Mouse (Mus musculus): Measurements from ENCODE around the gene Inmt. TPM values are rescaled to one million over a fixed set of nuclear protein-coding genes. Genes with fewer than 3 reads are reported as not detected.

The Inmt gene
- polyA plus RNA-seq, 1 experiment = not detected

GRCm38 (mm10) chr6:55173171-55173570 lies 1.7 kb downstream of the Inmt start:
- no peaks in the 10 kb centered on the region for H3K36me3 ChIP-seq (ENCODE audit: control insufficient read depth, insufficient read depth)
- H3K27me3 ChIP-seq (ENCODE audit: control insufficient read depth, insufficient read depth, insufficient read length) = peaks cover 7% of the 10 kb centered on the region
- no peak overlapping the region for H3K4me2 ChIP-seq (ENCODE audit: low read depth)
- TF ChIP-seq MAX (IDR thresholded peaks at IDR 0.05; ENCODE audit: low read depth) = no peak
- no peak for TF ChIP-seq CEBPB (IDR thresholded peaks at IDR 0.05; ENCODE audit: insufficient read depth, poor library complexity, severe bottlenecking)
- TF ChIP-seq REST (IDR thresholded peaks at IDR 0.05; ENCODE audit: insufficient read depth, insufficient read length) = no peak
- TF ChIP-seq SRF (IDR thresholded peaks at IDR 0.05; ENCODE audit: control insufficient read depth, insufficient read length, low read depth) = no peak
- no peak for TF ChIP-seq POLR2AphosphoS2 (IDR thresholded peaks at IDR 0.05; ENCODE audit: insufficient read length, low read depth)
- no peak for TF ChIP-seq USF1 (IDR thresholded peaks at IDR 0.05; ENCODE audit: low read depth)
- no peak for TF ChIP-seq TCF12 (IDR thresholded peaks at IDR 0.05; ENCODE audit: insufficient read depth, poor library complexity, severe bottlenecking)
- no peak overlapping the region for H3K4me3 ChIP-seq
- H3K79me2 ChIP-seq (ENCODE audit: control insufficient read depth, insufficient read depth) = no peaks in the 10 kb centered on the region
- no peak overlapping the region for H3ac ChIP-seq (ENCODE audit: control insufficient read depth, insufficient read length)

- Histone ChIP-seq H3K36me3 (ENCODE audit: control insufficient read depth, insufficient read depth) (no peaks in the 10 kb centered on the region), H3K27me3 (ENCODE audit: control insufficient read depth, insufficient read depth, insufficient read length) (peaks cover 7% of the 10 kb centered on the region), H3K4me3 (no peak overlapping the region), H3K79me2 (ENCODE audit: control insufficient read depth, insufficient read depth) (no peaks in the 10 kb centered on the region), H3K4me2 (ENCODE audit: low read depth) (no peak overlapping the region), H3ac (ENCODE audit: control insufficient read depth, insufficient read length) (no peak overlapping the region)
- TF ChIP-seq E2F4 (IDR thresholded peaks at IDR 0.05; ENCODE audit: insufficient read depth) (no peak), CEBPB (IDR thresholded peaks at IDR 0.05; ENCODE audit: insufficient read depth, poor library complexity, severe bottlenecking) (no peak), POLR2A (IDR thresholded peaks at IDR 0.05; ENCODE audit: insufficient read length, low read depth) (no peak), MAX (IDR thresholded peaks at IDR 0.05; ENCODE audit: low read depth) (no peak), TCF3 (IDR thresholded peaks at IDR 0.05; ENCODE audit: insufficient read length, low read depth) (no peak), TCF12 (IDR thresholded peaks at IDR 0.05; ENCODE audit: insufficient read depth, poor library complexity, severe bottlenecking) (no peak), POLR2AphosphoS2 (IDR thresholded peaks at IDR 0.05; ENCODE audit: insufficient read length, low read depth) (no peak), REST (IDR thresholded peaks at IDR 0.05; ENCODE audit: insufficient read depth, insufficient read length) (no peak), MYOG (IDR thresholded peaks at IDR 0.05; ENCODE audit: control insufficient read depth in 1 of 3, insufficient read depth in 1 of 3, insufficient read length in 2 of 3, low read depth in 2 of 3) (no peak), MYOD1 (IDR thresholded peaks at IDR 0.05; ENCODE audit: control insufficient read depth in 1 of 3, insufficient read length in 2 of 3, low read depth in 2 of 3) (no peak)
These were observed 3.2 kb downstream of the Inmt start for GRCm38 (mm10) chr6:55171638-55172037.

- H3K4me3 ChIP-seq = no peak overlapping the region
- H3ac ChIP-seq (ENCODE audit: control insufficient read depth, insufficient read length) = no peak overlapping the region
- H3K27me3 ChIP-seq (ENCODE audit: control insufficient read depth, insufficient read depth, insufficient read length) = peaks cover 7% of the 10 kb centered on the region
- no peaks in the 10 kb centered on the region for H3K79me2 ChIP-seq (ENCODE audit: control insufficient read depth, insufficient read depth)
- H3K4me2 ChIP-seq (ENCODE audit: low read depth) = no peak overlapping the region
- no peaks in the 10 kb centered on the region for H3K36me3 ChIP-seq (ENCODE audit: control insufficient read depth, insufficient read depth)
- TF ChIP-seq TCF3 (IDR thresholded peaks at IDR 0.05; ENCODE audit: insufficient read length, low read depth) = no peak
- TF ChIP-seq SRF (IDR thresholded peaks at IDR 0.05; ENCODE audit: control insufficient read depth, insufficient read length, low read depth) = no peak
- TF ChIP-seq USF1 (IDR thresholded peaks at IDR 0.05; ENCODE audit: low read depth) = no peak
- no peak for TF ChIP-seq POLR2A (IDR thresholded peaks at IDR 0.05; ENCODE audit: insufficient read length, low read depth)
- no peak for TF ChIP-seq MAX (IDR thresholded peaks at IDR 0.05; ENCODE audit: low read depth)
- no peak for TF ChIP-seq TCF12 (IDR thresholded peaks at IDR 0.05; ENCODE audit: insufficient read depth, poor library complexity, severe bottlenecking)
- TF ChIP-seq E2F4 (IDR thresholded peaks at IDR 0.05; ENCODE audit: insufficient read depth) = no peak
- no peak for TF ChIP-seq POLR2AphosphoS2 (IDR thresholded peaks at IDR 0.05; ENCODE audit: insufficient read length, low read depth)
- no peak for TF ChIP-seq MYOG (IDR thresholded peaks at IDR 0.05; ENCODE audit: control insufficient read depth in 1 of 3, insufficient read depth in 1 of 3, insufficient read length in 2 of 3, low read depth in 2 of 3)
- no peak for TF ChIP-seq MYOD1 (IDR thresholded peaks at IDR 0.05; ENCODE audit: control insufficient read depth in 1 of 3, insufficient read length in 2 of 3, low read depth in 2 of 3)
- TF ChIP-seq CEBPB (IDR thresholded peaks at IDR 0.05; ENCODE audit: insufficient read depth, poor library complexity, severe bottlenecking) = no peak
- no peak for TF ChIP-seq REST (IDR thresholded peaks at IDR 0.05; ENCODE audit: insufficient read depth, insufficient read length)
These were observed 5.0 kb downstream of the Inmt start for GRCm38 (mm10) chr6:55169818-55170217.

- no peaks in the 10 kb centered on the region for H3K79me2 ChIP-seq (ENCODE audit: control insufficient read depth, insufficient read depth)
- no peak overlapping the region for H3K4me2 ChIP-seq (ENCODE audit: low read depth)
- H3K36me3 ChIP-seq (ENCODE audit: control insufficient read depth, insufficient read depth) = no peaks in the 10 kb centered on the region
- H3K27me3 ChIP-seq (ENCODE audit: control insufficient read depth, insufficient read depth, insufficient read length) = peaks cover 7% of the 10 kb centered on the region
- no peak overlapping the region for H3ac ChIP-seq (ENCODE audit: control insufficient read depth, insufficient read length)
- H3K4me3 ChIP-seq = no peak overlapping the region
- TF ChIP-seq MYOG (IDR thresholded peaks at IDR 0.05; ENCODE audit: control insufficient read depth in 1 of 3, insufficient read depth in 1 of 3, insufficient read length in 2 of 3, low read depth in 2 of 3) = no peak
- no peak for TF ChIP-seq E2F4 (IDR thresholded peaks at IDR 0.05; ENCODE audit: insufficient read depth)
- no peak for TF ChIP-seq USF1 (IDR thresholded peaks at IDR 0.05; ENCODE audit: low read depth)
- TF ChIP-seq TCF3 (IDR thresholded peaks at IDR 0.05; ENCODE audit: insufficient read length, low read depth) = no peak
These were observed 7.9 kb downstream of the Inmt start for GRCm38 (mm10) chr6:55166777-55167463.

- Histone ChIP-seq H3K4me3 (no peak overlapping the region), H3K79me2 (ENCODE audit: control insufficient read depth, insufficient read depth) (no peaks in the 10 kb centered on the region), H3ac (ENCODE audit: control insufficient read depth, insufficient read length) (no peak overlapping the region), H3K27me3 (ENCODE audit: control insufficient read depth, insufficient read depth, insufficient read length) (no peaks in the 10 kb centered on the region), H3K4me2 (ENCODE audit: low read depth) (no peak overlapping the region), H3K36me3 (ENCODE audit: control insufficient read depth, insufficient read depth) (no peaks in the 10 kb centered on the region)
- no peak for TF ChIP-seq MYOD1 (IDR thresholded peaks at IDR 0.05; ENCODE audit: control insufficient read depth in 1 of 3, insufficient read length in 2 of 3, low read depth in 2 of 3)
- no peak for TF ChIP-seq POLR2AphosphoS2 (IDR thresholded peaks at IDR 0.05; ENCODE audit: insufficient read length, low read depth)
- no peak for TF ChIP-seq POLR2A (IDR thresholded peaks at IDR 0.05; ENCODE audit: insufficient read length, low read depth)
- no peak for TF ChIP-seq REST (IDR thresholded peaks at IDR 0.05; ENCODE audit: insufficient read depth, insufficient read length)
- no peak for TF ChIP-seq USF1 (IDR thresholded peaks at IDR 0.05; ENCODE audit: low read depth)
- TF ChIP-seq CEBPB (IDR thresholded peaks at IDR 0.05; ENCODE audit: insufficient read depth, poor library complexity, severe bottlenecking) = no peak
- no peak for TF ChIP-seq TCF3 (IDR thresholded peaks at IDR 0.05; ENCODE audit: insufficient read length, low read depth)
- no peak for TF ChIP-seq SRF (IDR thresholded peaks at IDR 0.05; ENCODE audit: control insufficient read depth, insufficient read length, low read depth)
- no peak for TF ChIP-seq E2F4 (IDR thresholded peaks at IDR 0.05; ENCODE audit: insufficient read depth)
- TF ChIP-seq MAX (IDR thresholded peaks at IDR 0.05; ENCODE audit: low read depth) = no peak
- no peak for TF ChIP-seq TCF12 (IDR thresholded peaks at IDR 0.05; ENCODE audit: insufficient read depth, poor library complexity, severe bottlenecking)
These were observed 11.7 kb downstream of the Inmt start for GRCm38 (mm10) chr6:55163046-55163584.

Data from myocyte (in vitro differentiated cells).